Mouse (Mus musculus) hindbrain, embryonic 14.5 days (tissue): ENCODE results near the gene Neb. TPM values are rescaled to one million over a fixed set of nuclear protein-coding genes. Genes with fewer than 3 reads are reported as not detected.

ENCODE experiments used
- ATAC-seq: fragments of 200-750 bp; cut with Nextera tagmentation; 2 replicates; pipeline ENCODE4 v1.8.0; 2017; ENCODE audit warnings: moderate number of reproducible peaks, mild to moderate bottlenecking, moderate TSS enrichment, moderate library complexity; ENCODE audit not compliant: low FRiP score
- DNase-seq: peaks from one replicate; pipeline ENCODE4 v3.0.0-alpha.2; 2015; ENCODE audit warnings: low spot score
- H3K27ac ChIP-seq: fragments of 300-500 bp; sonication (generic); 2 replicates; pipeline ENCODE4 v1.5.1; 2014; ENCODE audit warnings: mild to moderate bottlenecking, moderate library complexity
- H3K27me3 ChIP-seq: fragments of 300-500 bp; sonication (generic); 2 replicates; pipeline ENCODE4 v1.6.1; 2014; ENCODE audit warnings: mild to moderate bottlenecking, low read length, mixed read lengths; ENCODE audit not compliant: control insufficient read depth, insufficient read depth
- H3K36me3 ChIP-seq: fragments of 300-500 bp; sonication (generic); replicated peaks from 2 replicates; pipeline ENCODE4 v1.6.1; 2014; ENCODE audit not compliant: control insufficient read depth, insufficient read depth
- H3K4me1 ChIP-seq: fragments of 300-500 bp; sonication (generic); replicated peaks from 2 replicates; pipeline ENCODE4 v1.6.1; 2014; ENCODE audit warnings: antibody characterized with exemption, low read length, mixed read lengths; ENCODE audit not compliant: control insufficient read depth, insufficient read depth
- H3K4me2 ChIP-seq: fragments of 300-500 bp; sonication (generic); replicated peaks from 2 replicates; pipeline ENCODE4 v1.6.1; 2014; ENCODE audit warnings: mild to moderate bottlenecking, moderate library complexity
- H3K4me3 ChIP-seq: fragments of 300-500 bp; sonication (generic); replicated peaks from 2 replicates; pipeline ENCODE4 v1.5.1; 2014; ENCODE audit warnings: mild to moderate bottlenecking, low read length
- H3K9ac ChIP-seq: fragments of 300-500 bp; sonication (generic); 2 replicates; pipeline ENCODE4 v1.6.1; 2014
- H3K9me3 ChIP-seq: fragments of 300-500 bp; sonication (generic); 2 replicates; pipeline ENCODE4 v1.6.1; 2016; ENCODE audit warnings: low read length; ENCODE audit not compliant: control insufficient read depth
- WGBS: fragments of 180-500 bp; shearing (Covaris S2); extraction: QIAGEN DNeasy Blood & Tissue Kit; methylation state at CpG from one replicate; pipeline ENCODE4 v1.1.7; 2014; 5-methylcytosine and 5-hydroxymethylcytosine counted together
- polyA plus RNA-seq: library from polyadenylated mRNA; unstranded; fragments of >200 nt; fragmentation: Nextera tagmentation; extraction: Ambion mirVana; gene quantifications from 2 replicates; pipeline ENCODE4 v1.2.1, GENCODE M21; 2014

Neb gene
- polyA plus RNA-seq, 1 experiment from 2014 or later: 0.74 TPM

DNA sequence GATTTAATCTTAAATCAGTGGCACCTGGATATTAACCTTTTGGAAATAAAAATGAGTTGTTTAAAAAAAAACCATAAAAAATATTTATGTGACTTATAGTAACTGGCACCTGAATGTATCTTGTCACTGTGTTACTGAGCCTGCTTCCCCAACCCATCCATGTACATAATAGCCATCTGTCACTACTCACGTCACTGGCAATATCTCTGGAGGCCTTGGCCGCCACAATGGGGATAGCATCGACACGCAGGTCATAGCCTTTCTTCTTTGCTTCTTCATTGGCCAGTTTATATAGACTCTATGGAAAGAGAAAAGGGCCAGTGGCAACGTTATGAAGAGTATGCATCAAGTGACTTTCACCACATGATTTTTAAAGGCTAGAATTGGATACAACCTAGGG lies 133.2 kb downstream of the Neb start:
- H3K36me3 ChIP-seq: no peaks in the 10 kb centered on the region
- H3K9ac ChIP-seq: no peak overlapping the region
- no peak for ATAC-seq
- no peak overlapping the region for H3K4me3 ChIP-seq
- H3K4me2 ChIP-seq: no peak overlapping the region
- H3K4me1 ChIP-seq: peaks cover 6% of the 10 kb centered on the region; the same call in 1 of the 2 replicates
- 77% methylated on average over 5 of the region's 5 CpGs for WGBS
- no peaks in the 10 kb centered on the region for H3K9me3 ChIP-seq
- no peaks in the 10 kb centered on the region for H3K27me3 ChIP-seq
- no peak overlapping the region for H3K27ac ChIP-seq
- DNase-seq: no peak

DNA sequence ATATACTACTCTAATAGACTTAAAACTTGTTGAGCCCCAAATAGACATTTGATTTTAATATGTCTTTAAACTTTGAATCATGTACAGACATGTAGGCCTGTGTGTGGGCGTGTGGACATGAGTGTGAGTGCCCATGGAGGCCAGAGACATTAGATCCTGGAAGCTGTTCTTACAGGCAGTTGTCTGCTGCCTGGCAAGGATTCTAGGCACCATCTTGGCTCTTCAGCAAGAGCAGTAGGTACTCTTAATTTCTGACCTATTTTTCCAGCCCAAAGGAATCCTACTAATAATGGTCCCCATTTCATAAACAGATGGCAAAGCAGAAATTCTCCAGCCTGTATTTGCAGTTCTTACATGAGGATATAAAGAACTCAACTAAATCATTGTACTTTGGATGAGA lies 135.6 kb downstream of the Neb start:
- Histone ChIP-seq H3K4me2 (no peak overlapping the region), H3K27ac (no peak overlapping the region), H3K4me1 (no peaks in the 10 kb centered on the region), H3K9ac (no peak overlapping the region), H3K27me3 (no peaks in the 10 kb centered on the region), H3K4me3 (no peak overlapping the region), H3K36me3 (no peaks in the 10 kb centered on the region), H3K9me3 (no peaks in the 10 kb centered on the region)
- 90% methylated on average over 1 of the region's 1 CpGs for WGBS
- ATAC-seq: no peak
- DNase-seq: no peak

DNA sequence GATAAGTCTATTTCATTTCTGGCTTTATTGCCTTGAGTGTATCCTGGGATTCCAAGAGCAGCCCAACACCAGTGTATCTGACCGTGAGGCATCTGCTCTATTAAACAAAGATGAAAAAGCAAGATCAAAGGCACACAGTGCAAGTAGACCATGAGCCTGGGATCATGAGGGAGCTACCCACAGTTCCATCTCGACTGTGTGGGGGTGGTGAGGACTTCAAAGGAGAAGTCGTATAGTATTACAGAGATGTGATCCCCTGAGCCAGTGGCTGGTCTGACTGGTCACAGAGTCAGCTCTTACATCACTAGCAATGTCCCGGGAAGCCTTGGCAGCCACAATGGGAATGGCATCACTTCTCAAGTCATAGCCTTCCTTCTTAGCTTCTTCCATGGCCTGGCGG lies 140.4 kb downstream of the Neb start:
- Histone ChIP-seq H3K27me3 (no peaks in the 10 kb centered on the region), H3K4me2 (no peak overlapping the region), H3K9me3 (no peaks in the 10 kb centered on the region), H3K27ac (no peak overlapping the region), H3K9ac (no peak overlapping the region), H3K4me1 (no peaks in the 10 kb centered on the region), H3K4me3 (no peak overlapping the region), H3K36me3 (no peaks in the 10 kb centered on the region)
- WGBS: 78% methylated on average over 5 of the region's 5 CpGs
- ATAC-seq (no peak), DNase-seq (no peak)

DNA sequence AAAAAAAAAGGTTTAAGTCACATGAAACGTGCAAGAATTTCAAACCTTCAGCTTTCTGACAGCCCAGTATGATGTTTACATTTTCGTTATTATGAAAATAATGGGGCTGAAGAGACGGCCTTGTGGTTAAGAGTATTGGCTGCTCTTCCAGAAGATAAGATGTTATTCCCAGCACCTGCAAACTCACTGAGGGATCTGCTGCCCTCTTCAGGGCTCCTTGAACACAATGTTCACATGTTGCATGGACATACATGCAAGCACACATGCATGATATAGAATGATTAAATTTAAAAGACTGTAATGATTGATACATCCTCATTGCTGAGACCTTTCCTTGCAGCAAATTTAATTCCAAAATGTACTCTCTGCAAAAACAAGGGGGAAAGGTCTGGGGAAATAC lies 150.7 kb downstream of the Neb start:
- 72% methylated on average over 3 of the region's 3 CpGs for WGBS
- no peak overlapping the region for H3K9ac ChIP-seq
- H3K27ac ChIP-seq: no peak overlapping the region
- no peaks in the 10 kb centered on the region for H3K36me3 ChIP-seq
- H3K9me3 ChIP-seq: no peaks in the 10 kb centered on the region
- no peaks in the 10 kb centered on the region for H3K4me1 ChIP-seq
- H3K27me3 ChIP-seq: no peaks in the 10 kb centered on the region
- ATAC-seq (no peak), DNase-seq (no peak)
- H3K4me3 ChIP-seq: no peak overlapping the region
- H3K4me2 ChIP-seq: no peak overlapping the region

DNA sequence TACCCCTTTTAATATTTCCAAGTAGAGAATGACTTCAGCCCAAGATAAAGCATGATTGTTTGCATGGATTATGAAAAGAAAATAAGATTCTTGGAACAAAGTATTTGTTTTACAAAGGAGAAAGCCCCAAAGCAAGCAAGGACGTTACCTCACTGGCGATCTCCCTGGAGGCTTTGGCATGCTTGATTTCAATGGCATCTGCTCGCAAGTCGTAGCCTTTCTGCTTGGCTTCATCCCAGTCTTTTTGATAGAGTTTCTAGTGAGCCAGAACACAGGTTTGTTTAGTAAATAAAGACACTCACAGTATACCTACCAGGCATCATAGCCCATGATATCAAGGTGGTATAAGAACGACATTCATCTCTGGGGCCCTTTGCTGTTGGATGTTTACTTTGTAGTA lies 153.9 kb downstream of the Neb start:
- Histone ChIP-seq H3K9me3 (no peaks in the 10 kb centered on the region), H3K4me1 (no peaks in the 10 kb centered on the region), H3K4me2 (no peak overlapping the region), H3K9ac (no peak overlapping the region), H3K27me3 (no peaks in the 10 kb centered on the region), H3K36me3 (no peaks in the 10 kb centered on the region), H3K4me3 (no peak overlapping the region), H3K27ac (no peak overlapping the region)
- no peak for DNase-seq
- 66% methylated on average over 5 of the region's 5 CpGs for WGBS
- ATAC-seq: no peak

DNA sequence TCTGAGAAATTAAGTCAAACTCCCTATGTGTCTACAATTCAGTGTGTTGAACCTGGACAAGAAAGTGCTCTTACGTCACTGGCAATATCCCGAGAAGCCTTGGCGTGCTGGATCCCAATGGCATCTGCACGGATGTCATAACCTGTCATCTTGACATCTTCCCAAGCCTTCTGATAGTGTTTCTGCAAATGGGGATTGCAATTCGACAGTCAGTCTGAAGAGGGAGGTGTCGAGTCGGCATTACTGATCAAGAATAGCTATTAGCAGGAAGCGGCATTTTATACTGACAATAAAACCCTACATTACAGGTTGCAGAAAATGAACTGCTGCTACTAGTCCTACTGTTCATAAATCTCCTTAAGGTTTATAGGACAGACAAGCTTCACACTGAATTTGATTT lies 158.2 kb downstream of the Neb start:
- WGBS: 46% methylated on average over 8 of the region's 8 CpGs

DNA sequence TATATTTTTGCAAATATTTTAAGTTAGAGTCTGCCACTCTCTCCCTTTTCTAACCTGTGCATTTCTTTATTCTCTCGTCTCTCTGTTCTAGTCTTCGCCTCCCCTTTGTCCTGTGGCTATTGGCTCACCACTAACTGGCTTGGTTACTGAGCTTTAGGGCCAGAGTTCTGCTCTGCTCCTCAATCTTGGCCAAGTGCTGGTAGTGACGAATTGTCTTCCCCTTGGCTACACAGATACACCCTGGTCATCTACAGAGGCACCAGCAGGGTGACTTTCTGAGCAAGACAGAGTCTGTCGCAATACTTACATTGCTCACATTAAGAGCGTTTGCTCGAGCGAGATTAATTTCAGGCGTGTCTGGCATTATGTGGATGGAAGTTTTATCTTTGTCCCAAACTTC lies 162.3 kb downstream of the Neb start:
- H3K27me3 ChIP-seq: no peaks in the 10 kb centered on the region
- ATAC-seq (no peak), DNase-seq (no peak)
- no peaks in the 10 kb centered on the region for H3K36me3 ChIP-seq
- H3K9ac ChIP-seq: no peak overlapping the region
- H3K4me3 ChIP-seq: no peak overlapping the region
- no peak overlapping the region for H3K27ac ChIP-seq
- 92% methylated on average over 8 of the region's 8 CpGs for WGBS
- H3K9me3 ChIP-seq: no peaks in the 10 kb centered on the region
- no peak overlapping the region for H3K4me2 ChIP-seq
- H3K4me1 ChIP-seq: no peaks in the 10 kb centered on the region

More for the DNA sequence above, 158.2 kb downstream of the Neb start:
- no peak overlapping the region for H3K9ac ChIP-seq
- ATAC-seq: no peak
- no peaks in the 10 kb centered on the region for H3K27me3 ChIP-seq
- no peaks in the 10 kb centered on the region for H3K4me1 ChIP-seq
- peak; percentile 75 for DNase-seq
- no peak overlapping the region for H3K4me2 ChIP-seq
- no peaks in the 10 kb centered on the region for H3K36me3 ChIP-seq
- no peak overlapping the region for H3K4me3 ChIP-seq
- no peak overlapping the region for H3K27ac ChIP-seq
- H3K9me3 ChIP-seq: no peaks in the 10 kb centered on the region

DNA sequence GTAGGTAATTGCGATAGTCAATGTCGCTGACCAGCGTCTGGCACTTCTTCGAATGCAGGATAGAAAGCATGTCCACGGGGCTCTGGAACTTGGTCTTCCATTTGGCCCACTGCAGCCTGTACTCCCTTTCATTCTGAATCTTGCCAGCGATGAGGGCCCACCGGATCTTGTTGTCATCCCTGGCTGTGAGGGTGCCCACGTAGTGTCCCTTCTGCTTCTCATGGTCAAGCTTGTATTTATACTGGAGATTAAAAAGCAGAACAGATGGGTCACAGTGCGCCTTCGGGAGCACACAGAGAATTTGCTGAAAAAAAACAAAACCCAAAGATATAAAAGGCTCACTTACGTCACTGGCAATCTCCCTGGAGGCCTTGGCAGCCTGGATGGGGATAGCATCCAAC lies 165.7 kb downstream of the Neb start:
- H3K9me3 ChIP-seq: no peaks in the 10 kb centered on the region
- no peaks in the 10 kb centered on the region for H3K36me3 ChIP-seq
- DNase-seq: no peak
- H3K27me3 ChIP-seq: no peaks in the 10 kb centered on the region
- H3K4me2 ChIP-seq: no peak overlapping the region
- H3K27ac ChIP-seq: no peak overlapping the region
- no peak overlapping the region for H3K4me3 ChIP-seq
- 90% methylated on average over 11 of the region's 11 CpGs for WGBS
- no peak overlapping the region for H3K9ac ChIP-seq
- ATAC-seq: no peak
- H3K4me1 ChIP-seq: no peaks in the 10 kb centered on the region

DNA sequence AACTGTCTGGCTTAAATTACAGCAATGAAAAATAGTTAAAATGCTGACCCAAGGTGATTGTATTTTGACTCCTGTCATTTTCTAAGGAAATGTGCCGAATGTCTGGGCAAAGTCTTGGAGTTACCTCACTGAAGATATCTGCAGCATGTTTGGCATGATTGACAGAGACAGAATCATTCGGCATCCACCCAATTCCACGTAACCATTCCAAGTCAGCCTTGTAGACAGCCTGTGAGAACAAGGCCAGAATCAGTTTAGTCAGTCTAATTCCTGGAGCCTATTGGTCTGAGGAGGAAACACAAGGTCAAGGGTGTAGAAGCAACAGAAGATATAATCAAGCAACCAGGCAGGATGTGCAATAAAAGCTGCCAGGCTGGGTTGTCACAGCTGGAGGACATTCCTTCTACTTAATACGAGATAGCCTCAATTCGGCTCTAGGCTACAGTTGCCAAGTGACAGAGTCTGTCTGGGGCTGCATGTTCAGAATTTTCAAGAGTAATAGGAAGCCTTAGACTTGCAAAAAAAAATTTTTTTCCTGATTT lies 166.8 kb downstream of the Neb start:
- no peak overlapping the region for H3K27ac ChIP-seq
- H3K9ac ChIP-seq: no peak overlapping the region
- no peaks in the 10 kb centered on the region for H3K4me1 ChIP-seq
- DNase-seq (no peak), ATAC-seq (no peak)
- WGBS: 66% methylated on average over 5 of the region's 5 CpGs
- no peaks in the 10 kb centered on the region for H3K36me3 ChIP-seq
- H3K4me3 ChIP-seq: no peak overlapping the region
- no peak overlapping the region for H3K4me2 ChIP-seq
- no peaks in the 10 kb centered on the region for H3K27me3 ChIP-seq
- no peaks in the 10 kb centered on the region for H3K9me3 ChIP-seq

DNA sequence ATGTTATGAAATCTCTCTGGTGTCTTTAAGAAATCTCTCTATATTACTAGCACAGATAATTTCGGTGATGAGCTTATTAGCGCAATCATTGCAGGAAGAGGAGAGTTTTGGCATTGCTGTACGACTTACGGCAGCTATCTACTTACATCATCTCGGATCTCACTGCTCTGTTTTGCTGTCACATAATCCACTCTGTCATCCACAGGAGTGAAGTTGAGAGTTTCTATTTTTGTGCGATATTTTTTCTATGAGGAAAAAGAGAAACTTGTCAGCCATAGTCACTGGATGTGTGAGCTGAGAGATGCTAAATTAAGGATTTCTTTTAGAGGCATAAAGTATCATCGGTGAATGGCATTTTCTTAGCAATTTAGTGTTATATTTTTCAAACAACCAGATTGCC lies 167.6 kb downstream of the Neb start:
- no peak overlapping the region for H3K9ac ChIP-seq
- no peak for DNase-seq
- H3K4me2 ChIP-seq: no peak overlapping the region
- whole genome bisulfite sequencing: 93% methylated on average over 7 of the region's 7 CpGs
- H3K9me3 ChIP-seq: no peaks in the 10 kb centered on the region
- H3K36me3 ChIP-seq: no peaks in the 10 kb centered on the region
- no peak for ATAC-seq
- H3K27me3 ChIP-seq: no peaks in the 10 kb centered on the region
- H3K4me1 ChIP-seq: no peaks in the 10 kb centered on the region
- no peak overlapping the region for H3K4me3 ChIP-seq
- H3K27ac ChIP-seq: no peak overlapping the region
